ENCODE assay signal across 11 mouse cellular contexts in the genomic region with DNA sequence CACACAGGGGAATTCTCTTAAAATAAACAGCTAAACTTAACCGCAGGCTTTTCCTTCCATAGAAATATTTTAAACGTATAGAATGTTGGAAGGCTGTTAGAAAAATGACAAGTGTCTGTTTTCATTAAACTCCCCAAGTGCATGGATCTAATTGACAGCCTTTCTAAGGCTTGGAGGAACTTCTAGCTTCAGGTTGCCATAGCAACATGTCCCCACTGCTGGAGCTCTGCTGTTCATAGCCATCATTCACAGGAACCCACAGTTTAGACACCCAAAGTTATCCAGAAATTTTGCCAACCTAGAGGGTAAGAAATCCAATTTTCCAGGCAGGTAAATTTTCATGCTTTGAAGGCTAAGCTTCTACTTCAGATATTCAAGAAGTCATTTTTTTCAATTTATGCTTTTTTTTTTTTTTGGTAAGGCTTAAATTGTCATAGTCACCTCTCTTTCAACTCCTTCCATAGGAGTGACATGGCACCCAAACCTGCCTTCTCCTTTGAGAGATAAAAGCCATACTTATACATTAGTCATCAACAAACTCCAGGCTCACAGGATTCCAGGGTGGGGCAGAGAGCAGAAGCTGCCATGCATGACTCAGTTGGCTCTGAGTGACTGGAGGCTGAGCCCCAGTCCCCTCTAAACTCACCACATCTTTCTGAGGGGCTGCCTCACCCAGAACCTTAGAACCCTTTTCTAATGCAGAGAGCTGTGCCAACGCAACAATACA.
DNase-seq lines count a peak whose midpoint lies in the region; ATAC-seq lines count a peak whose summit lies in the region.
"Had no signal": no experiment of that assay in that cellular context is flagged by ENCODE, and none has a peak within 500 bp of the region (broad histone marks: within the 10 kb centered on the region; RNA-seq: fewer than 3 reads in every experiment).

No protein-coding gene starts in this region.

- peak; percentile 68; the same call in 1 of the 2 replicates for ATAC-seq in heart, embryonic 11.5 days (replicated peaks; ENCODE audit: insufficient number of reproducible peaks, low FRiP score, low TSS enrichment)
- ATAC-seq in erythroblast, adult 5-6 weeks (replicated peaks; ENCODE audit: low FRiP score, poor library complexity, severe bottlenecking), result no peak

- H3K27me3 ChIP-seq in heart, embryonic 11.5 days (ENCODE audit: control insufficient read depth, insufficient read depth, low read length), result no peaks in the 10 kb centered on the region

- H3K4me3 ChIP-seq in heart, embryonic 11.5 days (ENCODE audit: low read depth, low read length), result no peak overlapping the region
- H3K4me3 ChIP-seq: erythroblast, embryonic 14.5 days had no signal

- intact Hi-C loops in heart, postnatal 14 days (cut with DNase I), result no loop called here

- no peaks in the 10 kb centered on the region for H3K4me1 ChIP-seq in heart, embryonic 11.5 days (ENCODE audit: control insufficient read depth, insufficient read depth, low read length)

- H3K27ac ChIP-seq in heart, embryonic 11.5 days (ENCODE audit: low read depth, low read length), result no peak overlapping the region

- H3K36me3 ChIP-seq in heart, embryonic 11.5 days (ENCODE audit: control insufficient read depth, insufficient read depth, low read length), result no peaks in the 10 kb centered on the region

- 76% methylated on average over 3 of the region's 3 CpGs for WGBS in heart, embryonic 11.5 days (ENCODE audit: insufficient replicate concordance)

- H3K4me2 ChIP-seq in heart, embryonic 11.5 days, result no peak overlapping the region

- H3K9ac ChIP-seq in heart, embryonic 11.5 days (ENCODE audit: low read depth, low read length), result no peak overlapping the region

- no peaks in the 10 kb centered on the region for H3K9me3 ChIP-seq in heart, embryonic 11.5 days (replicated peaks; ENCODE audit: control insufficient read depth, low read length)

- no peak for DNase-seq in heart, postnatal 14 days
- peak; percentile 46 to 58 for DNase-seq in right cerebral cortex, postnatal 10 days (ENCODE audit: low spot score in 2 of 2)
- no peak for DNase-seq in right cerebral cortex, postnatal 36 days (ENCODE audit: low spot score in 2 of 2)
- DNase-seq in layer of hippocampus, adult 8-10 months (ENCODE audit: low spot score in 2 of 2), result peak; percentile 7 to 11
- DNase-seq in thymus, postnatal 14 days, result no peak
- no peak for DNase-seq in lung, postnatal 14 days
- DNase-seq: gastrocnemius, postnatal 36 days; kidney, adult 18-20 months had no signal

Comparison
In these comparisons a context has a peak if more than half of its experiments do, and no peak if none do; other contexts are left out.
1. DNase-seq: peak in right cerebral cortex, postnatal 10 days (2 of 2) and layer of hippocampus, adult 8-10 months (2 of 2); none in heart, postnatal 14 days (0 of 2), right cerebral cortex, postnatal 36 days (0 of 2), thymus, postnatal 14 days (single experiment) and lung, postnatal 14 days (single experiment).